Mouse (Mus musculus) cerebellum, adult (tissue): ENCODE results near the gene Zbtb1.
"Not testable (repeated sequence)": the region's sequence is repeated elsewhere in the genome, so short reads cannot be mapped to it uniquely, and the experiment has no call there.

ENCODE experiments used
- ATAC-seq: cut with Nextera tagmentation; 2 replicates; pipeline ENCODE4 v1.9.2; 2017; ENCODE audit warnings: mild to moderate bottlenecking, moderate library complexity, mixed read lengths; ENCODE audit not compliant: insufficient number of reproducible peaks, low FRiP score, low TSS enrichment

Gene Zbtb1

DNA sequence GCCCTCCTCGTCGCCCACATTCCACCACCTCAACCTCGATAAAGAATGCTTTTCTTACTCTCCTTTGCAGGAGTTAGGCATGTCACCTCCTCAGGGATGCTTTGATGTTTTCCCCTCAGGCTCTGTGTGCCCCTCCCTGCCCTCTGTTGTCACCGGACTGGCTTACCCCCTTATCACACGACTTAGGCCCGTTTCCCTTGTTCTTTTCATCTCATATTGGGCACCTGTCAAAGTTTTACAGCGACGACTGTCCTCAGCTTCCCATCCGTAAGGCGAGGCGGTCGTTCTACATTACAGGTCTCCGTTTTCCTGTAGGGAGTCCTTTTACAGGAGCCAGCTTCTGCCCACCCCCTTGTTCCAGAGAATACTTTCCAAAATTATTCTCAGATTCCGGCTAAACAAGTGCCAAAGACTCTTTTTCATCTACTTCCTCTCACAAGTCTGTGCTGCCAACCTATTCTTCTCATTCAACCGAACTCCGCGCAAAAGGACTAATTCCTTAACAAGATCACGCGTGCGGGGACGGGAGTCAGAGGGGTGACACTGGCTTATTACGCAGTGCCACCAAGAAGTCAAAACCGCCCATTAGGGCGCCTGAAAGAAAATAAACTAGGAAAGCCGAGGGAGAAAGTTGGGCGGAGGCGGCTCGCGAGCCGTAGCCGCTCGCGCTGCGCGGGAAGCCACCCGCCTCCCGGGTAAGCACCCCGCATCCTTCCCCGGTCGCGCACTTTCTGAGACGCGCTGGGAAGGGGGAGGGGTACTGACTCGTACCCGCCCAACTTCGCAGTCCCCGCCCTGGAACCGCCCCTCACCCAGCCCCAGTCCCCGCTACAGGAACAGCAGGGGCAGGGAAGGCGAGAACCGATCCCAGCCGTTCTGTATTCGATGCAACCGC lies 33.2 kb downstream of the Zbtb1 start:
- ATAC-seq: peak; percentile 79

DNA sequence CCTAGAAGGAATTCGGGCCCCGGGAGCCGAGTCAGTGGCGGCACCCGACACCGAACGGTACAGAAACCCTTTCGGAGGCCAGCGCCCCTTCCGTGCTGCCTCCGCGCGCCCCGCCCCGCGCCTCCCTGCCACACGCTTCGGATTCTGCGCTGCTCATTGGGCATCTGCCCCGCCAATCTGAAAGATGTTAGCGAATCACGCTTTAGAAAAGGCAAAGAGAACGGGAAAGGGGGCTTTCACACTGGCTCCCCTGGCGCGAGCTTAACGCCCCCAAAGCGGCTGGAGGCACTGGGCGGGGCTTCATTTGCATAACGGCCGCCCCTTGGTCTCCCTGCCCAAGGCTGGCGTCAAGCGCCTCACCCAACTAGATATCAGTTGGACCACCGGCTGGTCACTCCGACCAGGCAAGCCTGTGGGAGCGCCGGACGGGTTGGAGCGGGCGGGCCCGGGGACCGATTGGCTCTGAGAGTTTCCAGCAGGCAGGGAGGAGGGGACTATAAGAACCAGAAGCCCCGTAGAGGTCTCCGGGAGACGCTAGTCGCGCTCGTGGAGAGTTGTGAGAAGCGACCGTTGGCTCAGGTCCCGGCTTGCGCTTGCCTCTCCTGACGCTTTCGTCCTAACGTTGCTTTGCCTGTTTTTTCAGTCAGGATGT lies 33.9 kb downstream of the Zbtb1 start, which contains the start of gene Hspa2:
Hspa2 (plus strand) TSS at position 291 of the 652 bp plus-strand sequence.
- peak; percentile 98 for ATAC-seq

DNA sequence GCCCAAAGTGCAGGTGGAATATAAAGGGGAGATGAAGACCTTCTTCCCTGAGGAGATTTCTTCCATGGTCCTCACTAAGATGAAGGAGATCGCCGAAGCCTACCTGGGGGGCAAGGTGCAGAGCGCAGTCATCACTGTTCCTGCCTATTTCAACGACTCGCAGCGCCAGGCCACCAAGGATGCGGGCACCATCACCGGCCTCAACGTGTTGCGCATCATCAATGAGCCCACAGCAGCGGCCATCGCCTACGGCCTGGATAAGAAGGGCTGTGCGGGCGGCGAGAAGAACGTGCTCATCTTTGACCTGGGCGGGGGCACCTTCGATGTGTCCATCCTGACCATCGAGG lies 34.7 kb downstream of the Zbtb1 start:
- ATAC-seq: no peak

DNA sequence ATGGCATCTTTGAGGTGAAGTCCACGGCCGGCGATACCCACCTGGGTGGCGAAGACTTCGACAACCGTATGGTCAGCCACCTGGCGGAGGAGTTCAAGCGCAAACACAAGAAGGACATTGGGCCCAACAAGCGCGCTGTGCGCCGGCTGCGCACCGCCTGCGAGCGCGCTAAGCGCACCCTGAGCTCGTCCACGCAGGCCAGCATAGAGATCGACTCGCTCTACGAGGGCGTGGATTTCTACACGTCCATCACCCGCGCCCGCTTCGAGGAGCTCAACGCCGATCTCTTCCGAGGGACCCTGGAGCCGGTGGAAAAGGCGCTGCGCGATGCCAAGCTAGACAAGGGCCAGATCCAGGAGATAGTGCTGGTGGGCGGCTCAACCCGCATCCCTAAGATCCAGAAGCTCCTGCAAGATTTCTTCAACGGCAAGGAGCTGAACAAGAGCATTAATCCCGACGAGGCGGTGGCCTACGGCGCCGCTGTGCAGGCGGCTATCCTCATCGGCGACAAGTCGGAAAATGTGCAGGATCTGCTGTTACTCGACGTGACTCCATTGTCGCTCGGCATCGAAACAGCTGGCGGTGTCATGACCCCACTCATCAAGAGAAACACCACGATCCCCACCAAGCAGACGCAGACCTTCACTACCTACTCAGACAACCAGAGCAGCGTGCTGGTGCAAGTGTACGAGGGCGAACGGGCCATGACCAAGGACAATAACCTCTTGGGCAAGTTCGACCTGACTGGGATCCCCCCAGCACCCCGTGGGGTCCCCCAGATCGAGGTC lies 35.3 kb downstream of the Zbtb1 start:
- ATAC-seq: no peak

DNA sequence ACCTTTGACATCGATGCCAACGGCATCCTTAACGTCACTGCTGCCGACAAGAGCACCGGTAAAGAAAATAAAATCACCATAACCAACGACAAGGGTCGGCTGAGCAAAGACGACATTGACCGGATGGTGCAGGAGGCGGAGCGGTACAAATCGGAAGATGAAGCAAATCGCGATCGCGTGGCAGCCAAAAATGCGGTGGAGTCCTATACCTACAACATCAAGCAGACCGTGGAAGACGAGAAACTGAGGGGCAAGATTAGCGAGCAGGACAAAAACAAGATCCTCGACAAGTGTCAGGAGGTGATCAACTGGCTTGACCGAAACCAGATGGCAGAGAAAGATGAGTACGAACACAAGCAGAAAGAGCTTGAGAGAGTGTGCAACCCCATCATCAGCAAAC lies 35.9 kb downstream of the Zbtb1 start:
- no peak for ATAC-seq

DNA sequence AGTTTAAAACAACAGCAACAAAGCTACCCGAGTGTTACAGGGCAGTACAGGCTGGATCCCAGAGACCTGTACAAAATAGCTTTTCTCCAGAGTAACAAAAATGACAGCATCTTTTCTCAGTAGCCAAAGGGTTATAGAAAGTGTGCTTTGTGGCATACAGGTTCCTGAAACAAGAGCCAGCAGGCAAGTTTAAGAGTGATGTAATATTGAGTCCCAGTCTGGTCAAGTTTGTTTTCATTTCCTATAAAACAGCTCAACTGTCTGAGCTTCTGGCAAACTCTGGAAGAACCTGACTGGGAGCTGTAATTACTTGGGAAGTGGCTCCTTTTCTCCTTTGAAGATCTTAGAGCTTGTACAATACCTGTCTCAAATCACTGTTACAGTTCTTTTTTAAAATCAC lies 37.1 kb downstream of the Zbtb1 start:
- ATAC-seq: no peak

DNA sequence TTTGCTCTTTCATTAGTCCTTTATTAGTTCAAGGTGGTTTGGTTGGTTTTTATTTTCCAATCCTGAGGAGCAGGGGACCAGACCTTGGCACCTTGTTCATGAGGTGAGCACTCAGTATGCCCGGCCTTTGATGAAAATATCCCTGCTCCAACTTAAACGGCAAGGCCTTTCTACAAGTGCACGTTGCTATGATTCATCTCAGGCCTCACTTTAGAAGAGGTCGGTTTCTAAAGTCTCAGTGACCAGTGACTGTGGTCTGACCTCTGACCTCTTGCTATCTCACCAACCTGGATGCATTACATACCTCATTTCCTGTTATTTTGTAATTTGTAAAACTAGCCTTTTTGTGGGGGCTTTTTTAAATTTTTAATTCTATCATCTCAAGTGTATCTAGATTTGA lies 39.1 kb downstream of the Zbtb1 start:
- no peak for ATAC-seq

DNA sequence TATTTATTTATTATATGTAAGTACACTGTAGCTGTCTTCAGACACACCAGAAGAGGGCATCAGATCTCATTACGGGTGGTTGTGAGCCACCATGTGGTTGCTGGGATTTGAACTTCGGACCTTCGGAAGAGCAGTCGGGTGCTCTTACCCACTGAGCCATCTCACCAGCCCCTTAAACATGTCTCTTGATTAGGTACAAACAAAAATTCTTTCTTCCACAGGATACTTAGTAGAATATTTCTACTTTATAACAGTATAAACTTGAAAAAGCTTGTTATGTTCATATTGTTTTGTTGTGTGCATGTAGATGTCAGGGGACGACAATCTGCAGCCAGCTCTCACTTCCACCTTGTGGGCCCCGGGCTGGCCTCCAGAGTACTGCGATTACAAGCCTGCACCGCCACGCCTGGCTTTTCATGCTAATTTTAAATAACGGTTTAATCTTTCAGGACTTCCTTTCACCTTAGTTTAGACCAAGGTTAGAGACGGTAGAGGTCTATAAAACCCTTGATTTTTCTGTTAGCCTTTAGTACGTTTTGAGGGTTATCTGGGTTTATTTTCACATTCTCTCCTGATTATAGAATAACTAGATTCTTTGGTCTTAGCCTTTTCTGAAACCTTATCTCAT lies 45.4 kb downstream of the Zbtb1 start:
- no peak for ATAC-seq

DNA sequence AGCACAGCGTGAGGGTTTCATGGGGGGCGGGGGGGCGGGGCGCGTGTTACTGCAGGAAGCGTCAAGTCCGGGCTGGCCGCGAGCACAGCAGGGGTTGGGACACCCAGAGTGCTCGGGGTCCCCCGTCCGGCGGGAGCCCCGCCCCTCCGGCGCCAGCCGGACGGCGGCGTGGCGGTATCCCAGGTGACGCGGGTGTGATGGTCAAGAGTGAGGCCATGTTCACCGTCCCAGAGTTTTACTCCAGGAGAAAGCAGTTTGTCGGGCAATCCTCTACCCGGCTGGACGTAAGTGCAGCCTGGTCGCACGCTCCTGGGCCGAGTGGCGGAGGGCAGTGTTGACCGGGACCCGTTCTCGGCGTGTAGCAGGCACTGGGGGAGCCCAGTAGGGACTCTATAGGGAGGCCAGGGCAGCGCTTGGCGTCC lies 47.4 kb downstream of the Zbtb1 start, which contains the start of gene Ppp1r36:
Ppp1r36 (plus strand) TSS at position 106 of the 422 bp plus-strand sequence.
- no peak for ATAC-seq

DNA sequence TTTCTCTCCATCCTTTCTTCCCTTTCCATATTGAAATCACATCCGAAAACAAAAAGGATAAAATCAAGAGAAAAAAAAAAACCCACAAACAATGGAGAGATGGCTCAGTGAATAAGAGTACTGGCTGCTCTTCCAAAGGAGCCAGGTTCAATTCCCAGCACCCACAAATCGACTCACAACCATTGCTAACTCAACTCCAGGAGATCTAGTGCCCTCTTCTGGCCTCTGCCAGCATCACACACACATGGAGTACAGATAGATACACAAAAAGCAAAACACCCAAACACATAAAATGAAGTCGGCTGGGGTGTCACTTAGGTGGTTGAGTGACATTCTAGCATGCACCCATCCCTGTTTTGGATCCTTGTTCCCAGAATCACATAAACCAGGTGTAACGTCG lies 48.3 kb downstream of the Zbtb1 start:
- ATAC-seq: no peak

DNA sequence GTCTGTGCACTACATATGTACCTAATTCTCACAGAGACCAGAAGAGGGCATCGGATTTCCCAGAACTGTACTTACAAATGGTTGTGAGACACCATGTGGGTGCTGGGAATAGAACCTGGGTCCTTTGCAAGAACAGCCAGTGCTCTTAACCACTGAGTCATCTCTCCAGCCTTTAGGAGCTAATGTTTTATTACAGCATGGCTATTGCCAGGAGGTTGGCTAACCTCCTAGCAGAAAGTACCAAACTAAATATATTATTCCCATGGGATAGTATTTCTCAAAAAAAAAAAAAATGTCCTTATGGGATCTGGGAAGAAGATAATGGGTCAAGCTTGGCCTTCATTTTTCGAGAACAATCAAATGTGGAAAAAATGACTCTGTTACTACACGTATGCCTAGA lies 55.2 kb downstream of the Zbtb1 start:
- no peak for ATAC-seq

DNA sequence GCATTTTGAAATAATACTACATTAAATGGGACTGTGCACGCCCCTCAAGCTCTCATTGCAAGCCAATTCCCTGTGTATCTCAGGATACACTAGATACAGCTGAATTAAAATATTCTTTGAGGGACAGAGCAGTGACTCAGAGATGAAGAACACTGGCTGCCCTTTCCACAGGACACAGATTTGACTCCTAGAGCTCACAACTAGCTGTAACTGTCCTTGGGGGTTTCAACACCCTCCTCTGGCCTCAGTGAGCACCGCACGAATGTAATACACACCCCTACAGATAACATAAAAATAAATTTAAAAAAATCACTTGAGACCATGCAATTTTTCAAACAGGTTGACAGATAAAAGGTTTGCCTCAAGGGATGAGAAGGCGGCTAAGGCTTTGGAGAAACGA lies 57.5 kb downstream of the Zbtb1 start:
- no peak for ATAC-seq

DNA sequence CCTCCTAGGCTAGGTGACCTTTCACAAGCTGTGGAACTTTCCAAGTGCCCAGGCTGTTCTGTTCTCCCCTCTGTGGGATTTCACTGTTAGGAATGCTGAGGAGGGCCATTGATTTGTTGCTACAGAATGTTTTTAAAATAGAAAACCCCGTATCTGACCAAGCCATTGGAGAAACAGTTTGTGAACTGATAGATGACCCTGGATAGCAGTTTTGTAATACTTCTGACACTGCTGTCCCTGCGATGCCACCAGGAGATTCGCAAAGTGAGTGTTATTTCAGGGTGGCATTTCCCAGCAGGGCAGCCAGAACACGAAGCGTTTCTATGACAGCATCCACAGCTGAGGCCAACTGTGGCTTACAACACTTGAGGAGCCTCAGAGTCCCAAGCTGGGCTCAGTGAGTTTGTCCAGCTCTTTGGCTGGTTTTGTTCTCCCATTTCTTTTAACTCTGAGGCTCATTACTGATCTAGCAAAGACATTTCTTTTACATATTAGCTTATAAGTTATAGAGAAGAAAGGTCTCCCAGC lies 60.9 kb downstream of the Zbtb1 start:
- no peak for ATAC-seq

DNA sequence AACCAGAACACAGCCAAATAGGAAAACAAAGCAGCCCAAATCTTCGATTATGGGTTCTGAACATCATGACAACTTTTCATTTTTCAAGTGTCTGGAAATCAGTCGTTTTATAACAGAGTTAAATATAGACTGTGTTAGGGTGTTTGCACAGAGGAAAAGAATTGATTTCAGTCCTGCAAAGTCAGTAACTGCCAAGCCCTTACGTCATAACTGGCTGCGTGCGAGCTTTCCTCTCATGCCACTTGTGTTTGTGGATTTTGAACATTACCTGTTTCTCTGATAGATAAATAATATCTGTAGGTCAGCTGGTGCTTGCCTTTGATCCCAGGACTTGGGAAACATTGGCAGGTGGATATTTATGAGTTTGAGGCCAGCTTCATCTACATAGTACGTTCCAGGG lies 61.4 kb downstream of the Zbtb1 start:
- ATAC-seq: no peak

DNA sequence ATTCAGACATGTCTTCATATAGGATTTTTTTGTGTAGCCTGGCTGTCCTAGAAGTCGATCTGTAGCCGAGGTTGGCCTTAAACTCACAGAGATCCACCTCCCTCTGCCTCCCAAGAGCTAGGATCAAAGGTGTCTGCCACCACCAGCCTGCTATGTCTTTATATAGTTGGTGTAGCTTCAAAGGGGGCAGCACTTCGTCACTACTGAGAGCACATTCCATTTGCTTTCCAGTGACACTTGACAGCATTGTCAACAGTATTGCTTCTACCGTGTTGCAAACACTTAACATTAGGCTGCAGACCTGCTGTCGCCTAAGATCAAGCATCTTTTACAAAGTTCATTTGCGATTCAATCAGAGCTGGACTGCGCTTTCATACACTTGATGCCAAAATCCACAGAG lies 64.0 kb downstream of the Zbtb1 start:
- ATAC-seq: no peak

DNA sequence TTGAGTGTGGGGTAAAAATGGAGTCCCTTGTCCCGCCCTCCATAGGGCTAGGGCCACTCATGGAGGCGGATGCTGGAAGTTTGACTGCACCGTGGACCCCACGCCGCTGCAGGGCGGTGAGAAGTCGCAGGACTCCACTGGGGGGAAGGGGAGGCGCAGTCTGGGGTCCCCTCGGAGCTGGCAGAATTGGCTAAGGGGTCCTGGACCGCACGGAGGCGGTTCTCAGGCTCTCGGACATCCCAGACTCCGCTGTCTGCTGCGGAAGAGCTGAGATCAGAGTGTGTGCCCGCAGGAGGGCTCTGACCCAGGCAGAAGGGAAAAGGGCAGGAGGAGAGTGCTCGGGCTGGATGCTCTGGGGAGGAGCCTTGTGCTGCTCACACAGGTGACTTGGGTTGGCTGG lies 65.0 kb downstream of the Zbtb1 start:
- no peak for ATAC-seq

DNA sequence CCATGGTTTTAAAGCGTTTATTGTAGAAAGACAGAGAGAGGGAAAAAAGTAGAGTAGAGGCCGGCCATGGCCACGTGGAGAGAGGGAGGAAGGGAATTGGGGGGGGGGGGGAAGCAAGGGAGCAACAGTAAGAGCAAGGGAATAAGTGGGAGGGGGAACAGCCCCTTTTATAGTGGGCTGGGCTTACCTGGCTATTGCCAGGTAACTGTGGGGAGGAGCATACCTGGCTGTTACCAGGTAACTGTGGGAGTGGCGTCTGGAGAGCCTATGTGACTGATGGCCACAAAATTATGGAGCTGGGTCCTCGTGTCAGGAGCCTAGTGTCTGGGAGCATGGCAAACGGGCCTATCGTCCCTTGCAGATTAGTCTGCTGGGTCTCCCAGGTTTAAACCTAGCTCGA lies 65.5 kb downstream of the Zbtb1 start:
- ATAC-seq: no peak

DNA sequence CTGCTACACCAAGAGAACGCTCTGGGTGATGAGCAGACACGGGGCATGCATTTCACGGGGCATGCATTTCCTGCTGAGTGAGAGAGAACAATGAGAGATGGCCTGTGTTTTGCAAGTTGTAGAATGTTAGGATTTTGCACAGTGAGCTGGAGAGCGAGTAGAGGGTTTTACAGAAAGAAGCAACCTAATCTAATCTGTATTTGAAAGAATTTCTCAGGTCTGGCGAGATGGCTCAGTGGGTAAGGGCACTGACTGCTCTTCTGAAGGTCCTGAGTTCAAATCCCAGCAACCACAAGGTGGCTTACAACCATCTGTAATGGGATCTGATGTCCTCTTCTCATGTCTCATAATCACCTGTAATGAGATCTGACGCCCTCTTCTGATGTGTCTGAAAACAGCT lies 73.4 kb downstream of the Zbtb1 start:
- ATAC-seq: not testable (repeated sequence)

DNA sequence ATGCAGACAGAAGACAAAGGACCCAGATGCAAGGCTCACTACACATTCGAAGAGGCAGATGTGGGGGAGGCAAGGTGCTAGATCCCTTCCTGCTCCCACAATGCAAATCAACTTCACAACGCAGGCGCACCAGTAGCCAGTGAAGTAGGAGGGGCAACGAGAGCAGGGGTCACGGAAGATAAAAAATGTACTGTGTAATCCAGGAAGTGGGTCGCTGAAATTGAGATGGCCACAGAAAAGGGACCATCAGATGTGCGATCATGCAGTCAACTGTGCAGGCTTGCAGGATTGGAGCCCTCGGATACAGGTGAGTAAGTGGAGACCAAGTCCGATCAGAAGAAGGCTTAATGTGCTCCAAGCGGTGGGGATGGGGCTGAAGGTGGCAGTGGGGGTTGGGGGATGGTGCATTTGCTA lies 74.3 kb downstream of the Zbtb1 start:
- no peak for ATAC-seq

DNA sequence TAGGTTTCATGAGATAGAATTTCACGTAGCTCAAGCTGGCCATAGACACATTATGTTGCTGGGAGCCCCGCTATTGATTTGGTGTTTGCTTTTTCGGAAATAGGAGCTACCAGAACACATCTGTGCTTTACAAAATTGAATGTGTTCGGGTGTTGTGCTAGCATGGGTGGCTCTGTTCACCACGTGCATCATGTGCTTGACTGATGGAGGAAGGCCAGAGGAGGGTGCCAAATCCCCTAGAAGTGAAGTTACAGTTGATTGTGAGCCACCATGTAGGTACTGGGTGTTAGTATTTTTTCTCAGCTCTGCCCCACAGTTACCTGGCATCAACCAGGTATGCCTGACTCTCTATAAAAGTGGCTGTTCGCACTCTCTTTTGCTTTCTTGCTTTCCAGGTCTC lies 74.8 kb downstream of the Zbtb1 start:
- ATAC-seq: no peak
